Mouse (Mus musculus) thymus, adult 2 months (tissue): ENCODE measurements around the gene Prickle2. TPM values are rescaled to one million over a fixed set of nuclear protein-coding genes. Genes with fewer than 3 reads are reported as not detected.

Source experiments
- DNase-seq: peaks from one replicate; pipeline ENCODE4 v3.0.0; 2021
- H3K27ac ChIP-seq: fragments of 200-500 bp; 2 replicates; pipeline ENCODE4 v1.5.1; 2012; ENCODE audit warnings: low read length, control low read depth; ENCODE audit not compliant: control insufficient read depth, insufficient read depth
- H3K27me3 ChIP-seq: fragments of 200-500 bp; 2 replicates; pipeline ENCODE4 v1.6.1; 2012; ENCODE audit warnings: mild to moderate bottlenecking, low read length, moderate library complexity, mixed read lengths; ENCODE audit not compliant: control insufficient read depth, insufficient read depth
- H3K36me3 ChIP-seq: fragments of 200-500 bp; 2 replicates; pipeline ENCODE4 v1.6.1; 2012; ENCODE audit warnings: mild to moderate bottlenecking, low read length, moderate library complexity; ENCODE audit not compliant: control insufficient read depth, insufficient read depth
- H3K4me1 ChIP-seq: fragments of 200-500 bp; replicated peaks from 2 replicates; pipeline ENCODE4 v1.6.1; 2012; ENCODE audit warnings: low read length; ENCODE audit not compliant: control insufficient read depth, insufficient read depth
- H3K4me3 ChIP-seq: fragments of 200-500 bp; 2 replicates; pipeline ENCODE4 v1.5.1; 2012; ENCODE audit warnings: mild to moderate bottlenecking, low read length, control low read depth, moderate library complexity; ENCODE audit not compliant: control insufficient read depth, insufficient read depth
- CTCF ChIP-seq: fragments of 200-500 bp; IDR thresholded peaks from 2 replicates; pipeline ENCODE4 v1.5.1; 2012; ENCODE audit warnings: mild to moderate bottlenecking, control low read depth, low read length, moderate library complexity, borderline replicate concordance; ENCODE audit not compliant: control insufficient read depth, poor library complexity, insufficient read depth; ENCODE audit errors: extremely low read depth
- POLR2A ChIP-seq: fragments of 200-500 bp; IDR thresholded peaks from 2 replicates; pipeline ENCODE4 v1.6.1; 2012; ENCODE audit warnings: mild to moderate bottlenecking, low read length, control low read depth, moderate library complexity; ENCODE audit not compliant: control insufficient read depth, poor library complexity, insufficient read depth; ENCODE audit errors: extremely low read depth
- WGBS: fragments of 180-500 bp; shearing (Covaris S2); methylation state at CpG from one replicate; pipeline ENCODE4 v1.1.7; 2018; 5-methylcytosine and 5-hydroxymethylcytosine counted together
- polyA plus RNA-seq: library from polyadenylated mRNA; depleted of rRNA; stranded (reverse); fragments of >200 nt; gene quantifications from 2 replicates; pipeline ENCODE4 v1.2.3, GENCODE M21; 2012; rRNA removed

Gene Prickle2
- polyA plus RNA-seq, 1 experiment: 0.50 TPM

DNA sequence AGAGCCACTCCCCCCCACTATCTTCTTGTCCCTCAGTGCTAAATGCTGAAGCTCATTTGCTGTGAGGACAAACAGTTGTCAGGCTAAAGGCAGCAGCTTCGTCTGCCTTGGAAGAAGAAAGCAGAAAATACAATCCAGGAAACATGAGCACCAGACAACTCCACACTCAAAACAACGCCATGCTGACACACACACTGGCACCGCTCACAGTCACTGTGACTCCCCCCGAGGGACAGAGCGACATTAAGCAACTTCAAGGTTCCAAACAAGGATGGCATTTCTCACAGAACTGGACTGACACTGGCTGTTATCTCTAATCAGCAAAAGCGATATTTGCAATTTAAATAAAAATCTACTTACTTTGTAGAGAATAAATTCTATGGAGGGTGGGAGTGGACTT lies 331.1 kb downstream of the Prickle2 start:
- Histone ChIP-seq H3K36me3 (no peaks in the 10 kb centered on the region), H3K27me3 (no peaks in the 10 kb centered on the region), H3K4me3 (no peak overlapping the region), H3K27ac (no peak overlapping the region), H3K4me1 (no peaks in the 10 kb centered on the region)
- 89% methylated on average over 6 of the region's 6 CpGs for WGBS
- no peak for DNase-seq
- no peak for TF ChIP-seq POLR2A
- no peak for TF ChIP-seq CTCF

DNA sequence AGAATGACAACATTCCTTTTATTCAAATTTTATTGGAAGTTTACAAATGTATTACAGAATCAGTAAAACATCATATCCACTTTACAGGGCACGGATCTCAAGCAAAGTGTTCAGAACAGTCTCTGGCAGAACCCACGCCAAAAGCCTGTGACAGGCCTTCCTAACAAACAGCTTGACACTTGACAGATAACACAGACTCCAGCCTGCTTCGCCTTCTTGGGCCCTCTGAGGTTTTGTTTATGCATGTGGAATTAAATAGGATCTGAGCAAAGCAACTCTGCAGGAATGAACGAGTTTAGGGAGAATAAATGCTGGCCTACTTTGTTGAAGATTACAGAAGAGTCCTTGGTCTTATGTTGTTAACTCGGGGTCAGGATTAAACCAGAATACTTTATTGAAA lies 335.1 kb downstream of the Prickle2 start:
- no peaks in the 10 kb centered on the region for H3K4me1 ChIP-seq
- TF ChIP-seq POLR2A (no peak), CTCF (no peak)
- WGBS: 80% methylated on average over 5 of the region's 5 CpGs
- no peaks in the 10 kb centered on the region for H3K36me3 ChIP-seq
- H3K27ac ChIP-seq: no peak overlapping the region
- no peak overlapping the region for H3K4me3 ChIP-seq
- H3K27me3 ChIP-seq: no peaks in the 10 kb centered on the region
- DNase-seq: no peak

GRCm38 (mm10) chr6:92347278-92348028 lies 358.5 kb downstream of the Prickle2 start:
- H3K36me3 ChIP-seq: no peaks in the 10 kb centered on the region
- H3K4me1 ChIP-seq: no peaks in the 10 kb centered on the region
- no peak overlapping the region for H3K4me3 ChIP-seq
- no peak overlapping the region for H3K27ac ChIP-seq
- WGBS: 86% methylated on average over 10 of the region's 10 CpGs
- TF ChIP-seq POLR2A: no peak
- TF ChIP-seq CTCF: no peak
- H3K27me3 ChIP-seq: no peaks in the 10 kb centered on the region
- no peak for DNase-seq

DNA sequence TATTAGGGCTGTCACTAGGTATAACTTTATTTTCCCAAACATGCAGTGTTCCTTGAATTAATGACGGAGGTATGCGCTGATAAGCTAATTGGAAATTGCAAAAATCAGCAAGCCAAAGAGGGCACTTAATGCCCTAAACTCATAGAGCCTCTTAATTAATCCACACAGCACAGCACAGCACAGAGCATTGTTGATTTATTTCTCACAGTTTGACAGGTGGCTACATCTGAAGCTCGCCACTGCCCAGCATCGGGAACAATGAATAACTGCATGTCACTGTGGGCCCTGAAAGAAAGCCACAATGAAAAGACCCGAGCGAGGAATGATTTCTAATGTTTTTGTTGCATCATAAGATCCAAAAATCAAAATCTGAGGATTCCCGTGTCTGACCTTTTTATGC lies 359.2 kb downstream of the Prickle2 start:
- WGBS: 63% methylated on average over 7 of the region's 7 CpGs
- TF ChIP-seq POLR2A (no peak), CTCF (no peak)
- H3K36me3 ChIP-seq: no peaks in the 10 kb centered on the region
- no peak overlapping the region for H3K4me3 ChIP-seq
- H3K27me3 ChIP-seq: no peaks in the 10 kb centered on the region
- no peak overlapping the region for H3K27ac ChIP-seq
- DNase-seq: no peak
- no peaks in the 10 kb centered on the region for H3K4me1 ChIP-seq

DNA sequence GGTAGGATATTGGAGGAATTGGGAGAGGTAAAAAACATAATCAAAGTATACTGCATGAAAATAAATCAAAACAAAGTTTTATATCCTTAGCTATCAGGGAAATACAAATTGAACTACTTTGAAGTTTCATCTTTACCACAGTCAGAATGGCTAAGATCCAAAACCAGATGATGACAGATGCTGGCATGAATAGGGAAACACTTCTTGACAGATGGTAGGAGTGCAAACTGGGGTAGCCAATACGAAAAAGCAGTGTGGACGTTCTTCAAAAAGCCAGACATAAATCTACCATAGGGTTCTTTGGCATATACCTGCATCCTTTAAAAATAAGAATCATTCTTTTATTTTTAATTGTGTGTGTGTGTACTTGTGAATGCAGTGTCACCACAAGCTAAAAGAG lies 360.8 kb downstream of the Prickle2 start:
- no peaks in the 10 kb centered on the region for H3K36me3 ChIP-seq
- TF ChIP-seq CTCF (no peak), POLR2A (no peak)
- no peak overlapping the region for H3K27ac ChIP-seq
- H3K4me3 ChIP-seq: no peak overlapping the region
- DNase-seq: no peak
- 64% methylated on average over 2 of the region's 2 CpGs for WGBS
- H3K27me3 ChIP-seq: no peaks in the 10 kb centered on the region
- no peaks in the 10 kb centered on the region for H3K4me1 ChIP-seq

GRCm38 (mm10) chr6:92344588-92344987 lies 361.4 kb downstream of the Prickle2 start:
- Histone ChIP-seq H3K4me1 (no peaks in the 10 kb centered on the region), H3K36me3 (no peaks in the 10 kb centered on the region), H3K27me3 (no peaks in the 10 kb centered on the region), H3K27ac (no peak overlapping the region), H3K4me3 (no peak overlapping the region)
- TF ChIP-seq CTCF (no peak), POLR2A (no peak)
- 86% methylated on average over 3 of the region's 3 CpGs for WGBS
- no peak for DNase-seq

Other genes starting within 250 kb of the Prickle2 start
- gene A730049H05Rik, start 110.3 kb upstream of the Prickle2 start, polyA plus RNA-seq: 0.07 TPM in 1 of 2 replicates, not detected in the other
- gene Gm15737, start 163.2 kb upstream of the Prickle2 start, polyA plus RNA-seq: not detected in 2 replicates
- gene Adamts9, start 237.3 kb upstream of the Prickle2 start, polyA plus RNA-seq: 4.5 and 4.7 TPM in 2 replicates